Mouse (Mus musculus) liver, postnatal 0 days (tissue): ENCODE data around the gene Mdm2.

Source experiments
- CTCF ChIP-seq: sonication (generic); IDR thresholded peaks from 2 replicates; pipeline ENCODE4 v1.5.1; 2016; ENCODE audit warnings: antibody characterized with exemption, low read depth
- EP300 ChIP-seq: IDR thresholded peaks from 2 replicates; pipeline ENCODE4 v1.6.1; 2016; ENCODE audit warnings: antibody characterized with exemption, low read depth, mild to moderate bottlenecking

DNA sequence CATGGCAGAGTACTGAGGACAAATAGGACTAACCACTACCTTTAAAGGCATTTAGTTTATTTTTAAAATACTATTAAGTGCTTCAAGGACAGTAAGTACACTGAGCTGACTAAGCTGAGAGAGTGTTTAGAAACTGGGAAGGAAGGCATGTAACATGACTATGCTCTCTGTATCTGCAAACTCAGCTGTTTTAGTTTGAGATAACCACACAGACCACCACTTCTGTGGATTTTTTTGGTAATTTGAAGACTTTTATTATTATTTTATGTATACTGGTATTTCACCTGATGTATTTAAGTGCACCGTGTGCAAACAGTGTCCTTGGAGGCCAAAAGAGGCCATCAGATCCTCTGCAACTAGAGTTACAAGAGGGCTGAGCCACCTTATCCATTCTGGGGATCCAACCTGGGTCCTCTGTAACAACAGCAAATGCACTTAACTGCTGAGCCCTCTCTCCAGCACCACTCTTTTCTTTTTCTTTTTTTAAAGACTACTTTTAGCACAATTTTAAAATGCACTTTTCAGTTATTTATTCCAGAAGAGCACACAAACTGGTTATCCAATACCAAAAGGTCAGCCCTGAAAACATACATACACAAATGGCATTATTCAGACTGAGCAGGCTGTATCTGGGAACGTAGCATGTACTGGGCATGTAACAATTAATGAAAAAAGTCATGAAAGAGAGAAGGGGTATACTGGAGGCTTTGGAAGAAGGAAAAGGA, 3.3 kb downstream of the Mdm2 start:
- no peak for TF ChIP-seq EP300
- TF ChIP-seq CTCF, result no peak
